Mouse (Mus musculus) hindbrain, embryonic 11.5 days (tissue): ENCODE data around the gene Rapgef6. TPM values are rescaled to one million over a fixed set of nuclear protein-coding genes. Genes with fewer than 3 reads are reported as not detected.

Experiments
- ATAC-seq: fragments of 200-750 bp; cut with Nextera tagmentation; 2 replicates; pipeline ENCODE4 v1.8.0; 2017; ENCODE audit warnings: mild to moderate bottlenecking, moderate TSS enrichment, moderate library complexity; ENCODE audit not compliant: low FRiP score
- DNase-seq: peaks from one replicate; pipeline ENCODE4 v3.0.0-alpha.2; 2015; ENCODE audit warnings: low spot score
- H3K27ac ChIP-seq: fragments of 300-500 bp; sonication (generic); 2 replicates; pipeline ENCODE4 v1.5.1; 2014; ENCODE audit warnings: mild to moderate bottlenecking, low read depth, low read length
- H3K27me3 ChIP-seq: fragments of 300-500 bp; sonication (generic); 2 replicates; pipeline ENCODE4 v1.6.1; 2014; ENCODE audit warnings: mild to moderate bottlenecking, low read length, moderate library complexity, mixed read lengths; ENCODE audit not compliant: control insufficient read depth, insufficient read depth
- H3K36me3 ChIP-seq: fragments of 300-500 bp; sonication (generic); 2 replicates; pipeline ENCODE4 v1.6.1; 2014; ENCODE audit warnings: mild to moderate bottlenecking, low read length, moderate library complexity, mixed read lengths; ENCODE audit not compliant: control insufficient read depth, insufficient read depth
- H3K4me1 ChIP-seq: fragments of 300-500 bp; sonication (generic); replicated peaks from 2 replicates; pipeline ENCODE4 v1.6.1; 2014; ENCODE audit warnings: low read length, mixed read lengths; ENCODE audit not compliant: control insufficient read depth, insufficient read depth
- H3K4me2 ChIP-seq: fragments of 300-500 bp; sonication (generic); replicated peaks from 2 replicates; pipeline ENCODE4 v1.6.1; 2014; ENCODE audit warnings: mild to moderate bottlenecking, low read depth, low read length
- H3K4me3 ChIP-seq: fragments of 300-500 bp; sonication (generic); 2 replicates; pipeline ENCODE4 v1.5.1; 2014; ENCODE audit warnings: low read depth, low read length
- H3K9ac ChIP-seq: fragments of 300-500 bp; sonication (generic); 2 replicates; pipeline ENCODE4 v1.6.1; 2014; ENCODE audit warnings: low read depth, low read length
- H3K9me3 ChIP-seq: fragments of 300-500 bp; sonication (generic); 2 replicates; pipeline ENCODE4 v1.6.1; 2016; ENCODE audit warnings: low read length; ENCODE audit not compliant: control insufficient read depth
- WGBS: fragments of 180-500 bp; shearing (Covaris S2); extraction: QIAGEN DNeasy Blood & Tissue Kit; methylation state at CpG from one replicate; pipeline ENCODE4 v1.1.7; 2014; 5-methylcytosine and 5-hydroxymethylcytosine counted together
- polyA plus RNA-seq: library from polyadenylated mRNA; unstranded; fragments of >200 nt; fragmentation: Nextera tagmentation; extraction: Ambion mirVana; gene quantifications from 2 replicates; pipeline ENCODE4 v1.2.1, GENCODE M21; 2014

Rapgef6 gene
- polyA plus RNA-seq, 1 experiment from 2014 or later: 47.0 TPM

DNA sequence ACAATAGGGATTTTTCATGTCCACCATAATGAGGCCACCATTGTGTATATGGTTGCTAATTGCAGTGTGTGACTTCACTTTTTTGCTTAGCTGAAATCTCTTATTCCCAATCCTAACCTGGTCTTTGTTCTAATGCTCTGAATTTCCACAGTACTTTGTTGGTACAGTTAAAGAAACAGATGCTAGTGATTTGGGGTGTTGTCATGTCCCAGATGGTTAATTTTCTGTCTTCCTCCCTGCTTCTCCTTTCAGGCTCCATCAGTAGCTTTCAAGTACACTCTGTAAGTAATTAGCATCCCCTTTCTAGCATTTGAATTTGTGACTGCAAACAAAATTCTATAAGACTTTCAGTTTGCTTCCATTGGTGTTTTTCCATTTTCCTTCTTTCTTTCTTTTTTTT is 17.7 kb downstream of the Rapgef6 start:
- Histone ChIP-seq H3K9me3 (no peaks in the 10 kb centered on the region), H3K4me1 (no peaks in the 10 kb centered on the region), H3K27ac (no peak overlapping the region), H3K9ac (no peak overlapping the region), H3K36me3 (no peaks in the 10 kb centered on the region), H3K27me3 (no peaks in the 10 kb centered on the region), H3K4me2 (no peak overlapping the region), H3K4me3 (no peak overlapping the region)
- DNase-seq: no peak
- no peak for ATAC-seq

GRCm38 (mm10) chr11:54542414-54542813 is 19.8 kb downstream of the Rapgef6 start:
- H3K36me3 ChIP-seq: no peaks in the 10 kb centered on the region
- no peak overlapping the region for H3K4me3 ChIP-seq
- H3K4me1 ChIP-seq: no peaks in the 10 kb centered on the region
- H3K9ac ChIP-seq: no peak overlapping the region
- DNase-seq (no peak), ATAC-seq (no peak)
- no peak overlapping the region for H3K4me2 ChIP-seq
- no peaks in the 10 kb centered on the region for H3K9me3 ChIP-seq
- no peaks in the 10 kb centered on the region for H3K27me3 ChIP-seq
- H3K27ac ChIP-seq: no peak overlapping the region

GRCm38 (mm10) chr11:54554970-54555369 is 32.3 kb downstream of the Rapgef6 start:
- WGBS: 93% methylated on average over 2 of the region's 2 CpGs

DNA sequence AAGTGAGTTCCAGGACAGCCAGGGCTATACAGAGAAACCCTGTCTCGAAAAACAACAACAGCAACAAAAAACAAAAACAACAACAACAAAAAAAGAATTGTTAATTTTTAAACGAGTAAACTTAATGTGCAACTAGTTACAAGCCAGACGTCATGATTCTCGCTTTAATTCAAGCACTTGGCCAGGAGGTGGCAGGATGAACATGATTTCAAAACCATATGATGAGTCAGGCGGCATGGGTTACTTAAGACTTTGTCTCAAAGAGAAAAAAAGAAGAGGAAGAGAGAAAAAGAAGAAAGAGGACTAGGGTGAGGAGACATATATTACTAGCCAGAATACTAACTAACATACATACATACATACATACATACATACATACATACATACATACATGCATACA is 40.1 kb downstream of the Rapgef6 start:
- ATAC-seq: no peak
- no peaks in the 10 kb centered on the region for H3K4me1 ChIP-seq
- no peak for DNase-seq
- no peaks in the 10 kb centered on the region for H3K36me3 ChIP-seq
- H3K4me3 ChIP-seq: no peak overlapping the region
- no peak overlapping the region for H3K4me2 ChIP-seq
- no peaks in the 10 kb centered on the region for H3K27me3 ChIP-seq
- no peak overlapping the region for H3K27ac ChIP-seq
- WGBS: 92% methylated on average over 5 of the region's 5 CpGs
- H3K9me3 ChIP-seq: no peaks in the 10 kb centered on the region
- H3K9ac ChIP-seq: no peak overlapping the region

More at GRCm38 (mm10) chr11:54554970-54555369, 32.3 kb downstream of the Rapgef6 start:
- H3K4me3 ChIP-seq: no peak overlapping the region
- ATAC-seq (no peak), DNase-seq (no peak)
- H3K27ac ChIP-seq: no peak overlapping the region
- no peak overlapping the region for H3K4me2 ChIP-seq
- no peak overlapping the region for H3K9ac ChIP-seq
- H3K4me1 ChIP-seq: no peaks in the 10 kb centered on the region
- no peaks in the 10 kb centered on the region for H3K36me3 ChIP-seq
- H3K9me3 ChIP-seq: no peaks in the 10 kb centered on the region
- no peaks in the 10 kb centered on the region for H3K27me3 ChIP-seq

- H3K4me1 ChIP-seq: no peaks in the 10 kb centered on the region
- H3K4me2 ChIP-seq: no peak overlapping the region
- no peak overlapping the region for H3K4me3 ChIP-seq
- no peaks in the 10 kb centered on the region for H3K27me3 ChIP-seq
- WGBS: 81% methylated on average over 1 of the region's 1 CpGs
- H3K36me3 ChIP-seq: no peaks in the 10 kb centered on the region
- no peak for ATAC-seq
- no peak overlapping the region for H3K9ac ChIP-seq
- H3K9me3 ChIP-seq: no peaks in the 10 kb centered on the region
- DNase-seq: no peak
- no peak overlapping the region for H3K27ac ChIP-seq
Measured at GRCm38 (mm10) chr11:54567959-54568358, 45.3 kb downstream of the Rapgef6 start.

DNA sequence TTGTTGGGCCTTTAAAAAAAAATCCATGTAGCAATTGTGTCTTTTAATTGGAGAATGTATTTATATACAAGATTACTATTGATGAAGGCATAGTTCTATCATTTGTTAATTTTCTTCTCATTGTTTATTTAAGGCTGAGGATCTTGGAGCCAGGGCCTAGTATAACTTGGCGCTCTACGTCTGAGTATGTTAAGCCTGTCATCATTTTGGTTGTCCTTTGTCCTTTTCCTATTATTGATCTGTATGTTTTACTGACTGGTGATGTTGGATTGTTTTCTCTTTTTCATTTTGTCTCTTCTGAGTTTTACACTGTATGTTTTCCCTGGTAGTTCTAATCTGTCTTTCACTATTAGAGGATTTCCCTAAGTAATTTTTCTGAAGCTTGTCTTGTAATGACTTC is 52.1 kb downstream of the Rapgef6 start:
- H3K27ac ChIP-seq: no peak overlapping the region
- no peaks in the 10 kb centered on the region for H3K36me3 ChIP-seq
- no peaks in the 10 kb centered on the region for H3K27me3 ChIP-seq
- no peaks in the 10 kb centered on the region for H3K4me1 ChIP-seq
- H3K9ac ChIP-seq: no peak overlapping the region
- DNase-seq (no peak), ATAC-seq (no peak)
- no peaks in the 10 kb centered on the region for H3K9me3 ChIP-seq
- 98% methylated on average over 2 of the region's 2 CpGs for WGBS
- no peak overlapping the region for H3K4me2 ChIP-seq
- no peak overlapping the region for H3K4me3 ChIP-seq

GRCm38 (mm10) chr11:54592585-54592984 is 69.9 kb downstream of the Rapgef6 start:
- 63% methylated on average over 3 of the region's 3 CpGs for WGBS
- no peak overlapping the region for H3K4me3 ChIP-seq
- ATAC-seq (no peak), DNase-seq (no peak)
- no peak overlapping the region for H3K4me2 ChIP-seq
- H3K4me1 ChIP-seq: no peaks in the 10 kb centered on the region
- H3K9me3 ChIP-seq: no peaks in the 10 kb centered on the region
- H3K27me3 ChIP-seq: no peaks in the 10 kb centered on the region
- no peak overlapping the region for H3K27ac ChIP-seq
- no peaks in the 10 kb centered on the region for H3K36me3 ChIP-seq
- no peak overlapping the region for H3K9ac ChIP-seq

DNA sequence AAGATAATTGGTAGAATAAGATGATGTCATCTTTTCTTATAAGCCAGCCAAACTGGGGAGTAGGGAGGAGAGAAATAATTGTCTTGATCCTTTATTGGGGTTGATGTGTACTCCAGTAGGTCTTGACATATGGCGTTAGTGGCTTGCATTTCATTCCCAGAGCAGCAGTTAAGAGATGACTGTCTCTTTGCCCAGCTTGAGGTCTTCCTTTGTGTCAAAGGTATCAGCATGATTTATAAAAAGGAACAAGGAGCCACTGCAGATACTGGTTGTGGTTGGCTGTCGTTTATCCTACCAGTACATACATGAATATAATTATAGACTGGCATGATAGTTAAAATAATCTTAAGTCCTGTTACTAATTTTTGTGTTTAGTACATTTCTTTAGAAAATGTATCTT is 71.4 kb downstream of the Rapgef6 start:
- WGBS: 54% methylated on average over 2 of the region's 2 CpGs
- no peak for ATAC-seq
- no peak overlapping the region for H3K4me3 ChIP-seq

DNA sequence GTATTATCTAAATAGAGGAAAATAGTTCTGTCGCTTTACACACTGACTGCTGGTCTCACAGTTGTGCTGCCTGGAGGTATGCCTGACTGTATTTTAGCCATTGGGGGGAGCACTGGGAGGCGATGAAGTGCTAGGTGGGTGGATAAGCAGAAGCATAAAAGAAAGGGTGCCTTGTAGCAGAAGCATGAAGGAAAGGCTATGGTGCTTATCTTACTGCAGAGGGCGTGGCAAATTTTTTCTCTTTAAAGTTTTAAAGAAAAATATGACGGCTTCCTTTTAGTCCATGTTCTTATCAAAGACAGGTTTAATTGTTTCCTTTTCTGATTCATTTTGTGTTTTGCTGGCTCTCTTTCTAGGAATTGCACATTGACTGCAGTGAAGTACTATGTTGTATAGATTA is 72.4 kb downstream of the Rapgef6 start:
- WGBS: 84% methylated on average over 4 of the region's 4 CpGs
- DNase-seq: no peak

More for the DNA sequence above, 71.4 kb downstream of the Rapgef6 start:
- no peak overlapping the region for H3K4me2 ChIP-seq
- no peaks in the 10 kb centered on the region for H3K9me3 ChIP-seq
- H3K4me1 ChIP-seq: no peaks in the 10 kb centered on the region
- H3K27me3 ChIP-seq: no peaks in the 10 kb centered on the region
- DNase-seq: no peak
- no peaks in the 10 kb centered on the region for H3K36me3 ChIP-seq
- H3K27ac ChIP-seq: no peak overlapping the region
- H3K9ac ChIP-seq: no peak overlapping the region

More for the DNA sequence above, 72.4 kb downstream of the Rapgef6 start:
- no peaks in the 10 kb centered on the region for H3K9me3 ChIP-seq
- H3K36me3 ChIP-seq: no peaks in the 10 kb centered on the region
- no peak overlapping the region for H3K4me3 ChIP-seq
- no peaks in the 10 kb centered on the region for H3K27me3 ChIP-seq
- H3K27ac ChIP-seq: no peak overlapping the region
- ATAC-seq: no peak
- H3K9ac ChIP-seq: no peak overlapping the region
- H3K4me2 ChIP-seq: no peak overlapping the region
- H3K4me1 ChIP-seq: no peaks in the 10 kb centered on the region
